Mouse (Mus musculus) midbrain, postnatal 0 days (tissue): ENCODE measurements around the gene Ehf. TPM values are rescaled to one million over a fixed set of nuclear protein-coding genes. Genes with fewer than 3 reads are reported as not detected.

ENCODE experiments used
- ATAC-seq: fragments of 200-750 bp; cut with Nextera tagmentation; 2 replicates; pipeline ENCODE4 v1.8.0; 2017; ENCODE audit warnings: moderate number of reproducible peaks, mild to moderate bottlenecking, moderate TSS enrichment, moderate library complexity; ENCODE audit not compliant: low FRiP score
- DNase-seq: peaks from one replicate; pipeline ENCODE4 v3.0.0-alpha.2; 2015; ENCODE audit warnings: low spot score
- H3K27ac ChIP-seq: fragments of 300-500 bp; sonication (generic); 2 replicates; pipeline ENCODE4 v1.5.1; 2014; ENCODE audit warnings: low read depth, mild to moderate bottlenecking, low read length, mixed read lengths
- H3K27me3 ChIP-seq: fragments of 300-500 bp; sonication (generic); 2 replicates; pipeline ENCODE4 v1.6.1; 2014; ENCODE audit warnings: low read length, control low read depth, mixed read lengths; ENCODE audit not compliant: insufficient read depth
- H3K36me3 ChIP-seq: fragments of 300-500 bp; sonication (generic); 2 replicates; pipeline ENCODE4 v1.6.1; 2014; ENCODE audit warnings: low read length, control low read depth, mixed read lengths; ENCODE audit not compliant: insufficient read depth
- H3K4me1 ChIP-seq: fragments of 300-500 bp; sonication (generic); 2 replicates; pipeline ENCODE4 v1.6.1; 2014; ENCODE audit warnings: mild to moderate bottlenecking, control low read depth, antibody characterized with exemption, low read length, mixed read lengths; ENCODE audit not compliant: insufficient read depth
- H3K4me2 ChIP-seq: fragments of 300-500 bp; sonication (generic); 2 replicates; pipeline ENCODE4 v1.6.1; 2014; ENCODE audit warnings: low read depth, mild to moderate bottlenecking, low read length, mixed read lengths; ENCODE audit not compliant: poor library complexity, severe bottlenecking
- H3K4me3 ChIP-seq: fragments of 300-500 bp; sonication (generic); 2 replicates; pipeline ENCODE4 v1.5.1; 2014; ENCODE audit warnings: low read depth, mild to moderate bottlenecking, low read length, moderate library complexity
- H3K9ac ChIP-seq: fragments of 300-500 bp; sonication (generic); replicated peaks from 2 replicates; pipeline ENCODE4 v1.6.1; 2014; ENCODE audit warnings: mild to moderate bottlenecking, low read length, moderate library complexity, mixed read lengths; ENCODE audit not compliant: poor library complexity, severe bottlenecking
- H3K9me3 ChIP-seq: fragments of 300-500 bp; sonication (generic); 2 replicates; pipeline ENCODE4 v1.6.1; 2016; ENCODE audit warnings: low read length, control low read depth
- CTCF ChIP-seq: IDR thresholded peaks from 2 replicates; pipeline ENCODE4 v1.5.1; 2016; ENCODE audit warnings: antibody characterized with exemption, mild to moderate bottlenecking
- WGBS: fragments of 180-500 bp; shearing (Covaris S2); extraction: QIAGEN DNeasy Blood & Tissue Kit; methylation state at CpG from one replicate; pipeline ENCODE4 v1.1.7; 2014; 5-methylcytosine and 5-hydroxymethylcytosine counted together
- polyA plus RNA-seq: library from polyadenylated mRNA; unstranded; fragments of >200 nt; fragmentation: Nextera tagmentation; extraction: Ambion mirVana; gene quantifications from 2 replicates; pipeline ENCODE4 v1.2.1, GENCODE M21; 2015
- total RNA-seq: library from RNA; depleted of rRNA; stranded (reverse); fragments of >200 nt; gene quantifications from 2 replicates; pipeline ENCODE4 v1.2.3, GENCODE M21; 2014

Ehf gene
- total and polyA plus RNA-seq, 2 experiments from 2014 or later = 0.05 to 0.22 TPM

- no peaks in the 10 kb centered on the region for H3K9me3 ChIP-seq
- H3K27ac ChIP-seq = no peak overlapping the region
- H3K4me1 ChIP-seq = no peaks in the 10 kb centered on the region
- H3K36me3 ChIP-seq = no peaks in the 10 kb centered on the region
- DNase-seq (no peak), ATAC-seq (no peak)
- no peaks in the 10 kb centered on the region for H3K27me3 ChIP-seq
- no peak overlapping the region for H3K4me3 ChIP-seq
- 94% methylated on average over 2 of the region's 2 CpGs for WGBS
- H3K4me2 ChIP-seq = no peak overlapping the region
- H3K9ac ChIP-seq = no peak overlapping the region
- TF ChIP-seq CTCF = no peak
These were observed 28.3 kb downstream of the Ehf start for GRCm38 (mm10) chr2:103274803-103275202.

GRCm38 (mm10) chr2:103274270-103274669, 28.8 kb downstream of the Ehf start:
- H3K4me2 ChIP-seq = no peak overlapping the region
- no peak overlapping the region for H3K4me3 ChIP-seq
- H3K27ac ChIP-seq = no peak overlapping the region
- H3K36me3 ChIP-seq = no peaks in the 10 kb centered on the region
- DNase-seq (no peak), ATAC-seq (no peak)
- TF ChIP-seq CTCF = no peak
- no peak overlapping the region for H3K9ac ChIP-seq
- no peaks in the 10 kb centered on the region for H3K27me3 ChIP-seq
- 85% methylated on average over 1 of the region's 1 CpGs for WGBS
- H3K4me1 ChIP-seq = no peaks in the 10 kb centered on the region
- H3K9me3 ChIP-seq = no peaks in the 10 kb centered on the region

DNA sequence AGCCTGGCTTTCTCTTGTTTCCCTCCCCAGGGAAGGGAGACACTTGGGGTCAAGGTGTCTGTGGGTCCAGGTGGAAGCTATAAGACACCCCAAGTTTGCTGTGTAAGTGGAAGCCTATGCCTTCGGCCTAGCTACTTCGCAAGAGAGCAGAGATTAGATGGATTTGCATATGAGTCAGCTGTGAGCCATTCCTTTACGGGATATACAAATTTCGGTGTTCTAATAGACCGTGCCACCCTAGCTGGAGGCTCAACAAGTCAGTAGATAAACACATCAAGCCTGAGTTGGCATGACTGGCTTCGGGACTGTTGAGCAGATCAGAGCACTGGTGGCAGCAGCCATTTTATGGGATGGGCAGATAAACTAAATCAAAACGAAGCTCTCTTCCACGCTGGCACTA, 31.6 kb downstream of the Ehf start:
- no peak for ATAC-seq
- no peak for DNase-seq
- no peak for TF ChIP-seq CTCF
- Histone ChIP-seq H3K27me3 (no peaks in the 10 kb centered on the region), H3K4me3 (no peak overlapping the region), H3K9me3 (no peaks in the 10 kb centered on the region), H3K36me3 (no peaks in the 10 kb centered on the region), H3K9ac (no peak overlapping the region), H3K27ac (no peak overlapping the region), H3K4me2 (no peak overlapping the region), H3K4me1 (no peaks in the 10 kb centered on the region)
- 86% methylated on average over 8 of the region's 8 CpGs for WGBS

DNA sequence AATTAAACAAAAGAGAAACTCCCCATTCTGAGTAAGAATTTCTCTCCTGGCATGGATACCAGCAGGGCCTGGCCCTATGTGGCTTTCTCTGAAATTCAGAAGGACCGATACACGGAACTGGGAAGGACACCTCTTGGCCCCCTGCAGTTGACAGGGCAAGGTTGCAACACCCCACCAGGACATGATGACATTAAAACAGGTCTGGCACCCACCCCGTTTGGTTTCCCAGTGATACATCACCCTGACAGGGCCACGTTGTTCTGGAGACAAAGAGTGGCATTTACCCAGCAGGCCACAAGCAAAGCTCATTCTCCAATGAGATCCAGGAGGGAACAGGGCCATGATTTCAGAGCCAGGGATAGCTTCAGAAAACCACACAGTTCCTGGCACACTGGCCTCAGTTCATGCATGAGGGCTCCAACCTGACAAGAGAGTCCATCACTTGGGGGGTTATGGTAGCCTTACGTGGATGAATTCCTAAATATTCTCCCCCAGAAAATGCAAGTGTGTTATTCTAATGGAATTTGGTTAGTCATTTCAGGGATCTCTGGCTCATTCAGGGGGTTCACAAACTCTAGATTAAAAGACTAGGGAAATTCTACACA, 32.4 kb downstream of the Ehf start:
- peak; percentile 5 for DNase-seq
- Histone ChIP-seq H3K27ac (no peak overlapping the region), H3K4me1 (no peaks in the 10 kb centered on the region), H3K36me3 (no peaks in the 10 kb centered on the region), H3K4me2 (no peak overlapping the region), H3K4me3 (no peak overlapping the region), H3K9ac (no peak overlapping the region), H3K9me3 (no peaks in the 10 kb centered on the region), H3K27me3 (no peaks in the 10 kb centered on the region)
- 78% methylated on average over 5 of the region's 5 CpGs for whole genome bisulfite sequencing
- no peak for ATAC-seq
- TF ChIP-seq CTCF = no peak

DNA sequence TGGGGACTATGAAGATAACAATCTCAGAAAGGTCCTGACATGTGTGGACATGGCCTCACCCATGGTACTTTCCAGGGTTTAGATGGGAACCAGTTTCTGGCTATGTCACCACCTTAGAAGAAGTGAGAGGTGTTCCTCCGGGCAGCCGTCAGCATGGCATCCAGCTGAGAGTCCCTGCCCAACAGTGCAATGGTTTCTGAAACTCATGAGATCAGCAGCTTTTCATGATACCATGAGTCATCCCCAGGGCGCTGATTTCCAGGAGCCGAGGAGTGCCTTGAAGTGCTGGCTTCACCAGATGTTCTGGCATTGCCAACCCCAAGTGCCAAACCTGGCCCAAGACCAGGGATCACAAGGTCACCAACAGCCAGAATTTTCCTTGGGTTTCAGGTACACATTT, 64.0 kb downstream of the Ehf start:
- Histone ChIP-seq H3K27ac (no peak overlapping the region), H3K4me1 (no peaks in the 10 kb centered on the region), H3K36me3 (no peaks in the 10 kb centered on the region), H3K9ac (no peak overlapping the region), H3K27me3 (no peaks in the 10 kb centered on the region), H3K9me3 (no peaks in the 10 kb centered on the region), H3K4me2 (no peak overlapping the region), H3K4me3 (no peak overlapping the region)
- WGBS = 89% methylated on average over 4 of the region's 4 CpGs
- DNase-seq = no peak
- no peak for ATAC-seq
- no peak for TF ChIP-seq CTCF

DNA sequence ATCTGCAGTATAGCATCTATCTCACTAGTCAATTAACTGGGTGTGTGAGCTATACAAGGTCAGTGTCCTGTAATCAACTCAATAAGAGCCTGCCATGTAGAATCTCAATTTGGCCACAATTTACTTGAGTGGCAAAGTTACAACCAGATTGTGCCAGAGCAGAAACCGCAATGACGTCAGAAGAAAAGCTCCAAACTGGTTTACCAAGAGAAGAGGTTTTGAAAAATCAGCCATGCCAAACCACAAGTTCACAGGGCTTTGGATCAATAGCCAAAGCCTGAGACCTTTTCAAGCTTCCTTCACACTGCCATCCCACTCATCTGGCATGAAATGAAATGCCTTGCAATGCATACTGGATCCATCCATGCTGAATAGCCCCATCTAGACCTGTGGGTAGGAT, 76.3 kb downstream of the Ehf start:
- Histone ChIP-seq H3K4me3 (no peak overlapping the region), H3K27me3 (no peaks in the 10 kb centered on the region), H3K9me3 (0 out of 2 replicates have a peak, but pooled peaks cover 3% of the 10 kb centered on the region), H3K27ac (no peak overlapping the region), H3K4me1 (no peaks in the 10 kb centered on the region), H3K4me2 (no peak overlapping the region), H3K36me3 (no peaks in the 10 kb centered on the region), H3K9ac (no peak overlapping the region)
- no peak for TF ChIP-seq CTCF
- no peak for ATAC-seq
- no peak for DNase-seq
- 97% methylated on average over 2 of the region's 2 CpGs for WGBS
